Mouse (Mus musculus): ENCODE measurements around the gene Sptbn1. TPM values are rescaled to one million over a fixed set of nuclear protein-coding genes. Genes with fewer than 3 reads are reported as not detected.

Sptbn1 gene
- polyA plus RNA-seq, 1 experiment from 2014 or later = 69.7 TPM

GRCm38 (mm10) chr11:30222636-30223035 lies 45.3 kb downstream of the Sptbn1 start:
- Histone ChIP-seq H3K27ac (replicated peaks; ENCODE audit: low read depth, low read length) (no peak overlapping the region), H3K4me3 (ENCODE audit: low read depth, low read length) (no peak overlapping the region), H3K4me2 (ENCODE audit: low read depth, low read length) (no peak overlapping the region), H3K9ac (replicated peaks; ENCODE audit: low read length) (no peak overlapping the region), H3K9me3 (replicated peaks; ENCODE audit: control insufficient read depth, low read length) (no peaks in the 10 kb centered on the region), H3K27me3 (ENCODE audit: control insufficient read depth, insufficient read depth, low read length) (no peaks in the 10 kb centered on the region), H3K4me1 (ENCODE audit: control insufficient read depth, insufficient read depth, low read length) (no peaks in the 10 kb centered on the region), H3K36me3 (replicated peaks; ENCODE audit: control insufficient read depth, insufficient read depth, low read depth, low read length) (no peaks in the 10 kb centered on the region)
- WGBS = 38% methylated on average over 2 of the region's 2 CpGs
- DNase-seq (ENCODE audit: low spot score) (peak; percentile 39), ATAC-seq (replicated peaks; ENCODE audit: insufficient number of reproducible peaks, low FRiP score, low TSS enrichment, low read depth) (no peak)

GRCm38 (mm10) chr11:30221043-30221442 lies 46.9 kb downstream of the Sptbn1 start:
- H3K36me3 ChIP-seq (replicated peaks; ENCODE audit: control insufficient read depth, insufficient read depth, low read depth, low read length) = no peaks in the 10 kb centered on the region
- no peaks in the 10 kb centered on the region for H3K27me3 ChIP-seq (ENCODE audit: control insufficient read depth, insufficient read depth, low read length)
- no peak overlapping the region for H3K27ac ChIP-seq (replicated peaks; ENCODE audit: low read depth, low read length)
- no peak overlapping the region for H3K9ac ChIP-seq (replicated peaks; ENCODE audit: low read length)
- DNase-seq (ENCODE audit: low spot score) = no peak
- no peaks in the 10 kb centered on the region for H3K9me3 ChIP-seq (replicated peaks; ENCODE audit: control insufficient read depth, low read length)
- no peak overlapping the region for H3K4me3 ChIP-seq (ENCODE audit: low read depth, low read length)
- 92% methylated on average over 5 of the region's 5 CpGs for WGBS
- no peaks in the 10 kb centered on the region for H3K4me1 ChIP-seq (ENCODE audit: control insufficient read depth, insufficient read depth, low read length)
- ATAC-seq (replicated peaks; ENCODE audit: insufficient number of reproducible peaks, low FRiP score, low TSS enrichment, low read depth) = no peak
- no peak overlapping the region for H3K4me2 ChIP-seq (ENCODE audit: low read depth, low read length)

- H3K4me3 ChIP-seq (ENCODE audit: low read depth, low read length) = no peak overlapping the region
- 86% methylated on average over 1 of the region's 1 CpGs for WGBS
- no peaks in the 10 kb centered on the region for H3K9me3 ChIP-seq (replicated peaks; ENCODE audit: control insufficient read depth, low read length)
- no peak overlapping the region for H3K27ac ChIP-seq (replicated peaks; ENCODE audit: low read depth, low read length)
- no peak overlapping the region for H3K9ac ChIP-seq (replicated peaks; ENCODE audit: low read length)
- H3K4me2 ChIP-seq (ENCODE audit: low read depth, low read length) = no peak overlapping the region
- ATAC-seq (replicated peaks; ENCODE audit: insufficient number of reproducible peaks, low FRiP score, low TSS enrichment, low read depth) = no peak
- no peak for DNase-seq (ENCODE audit: low spot score)
- H3K4me1 ChIP-seq (ENCODE audit: control insufficient read depth, insufficient read depth, low read length) = no peaks in the 10 kb centered on the region
- H3K27me3 ChIP-seq (ENCODE audit: control insufficient read depth, insufficient read depth, low read length) = no peaks in the 10 kb centered on the region
- H3K36me3 ChIP-seq (replicated peaks; ENCODE audit: control insufficient read depth, insufficient read depth, low read depth, low read length) = no peaks in the 10 kb centered on the region
These were observed 49.6 kb downstream of the Sptbn1 start for GRCm38 (mm10) chr11:30218386-30218785.

GRCm38 (mm10) chr11:30217496-30217895 lies 50.5 kb downstream of the Sptbn1 start:
- Histone ChIP-seq H3K4me2 (ENCODE audit: low read depth, low read length) (no peak overlapping the region), H3K9ac (replicated peaks; ENCODE audit: low read length) (no peak overlapping the region), H3K4me1 (ENCODE audit: control insufficient read depth, insufficient read depth, low read length) (no peaks in the 10 kb centered on the region), H3K9me3 (replicated peaks; ENCODE audit: control insufficient read depth, low read length) (no peaks in the 10 kb centered on the region), H3K36me3 (replicated peaks; ENCODE audit: control insufficient read depth, insufficient read depth, low read depth, low read length) (no peaks in the 10 kb centered on the region), H3K27me3 (ENCODE audit: control insufficient read depth, insufficient read depth, low read length) (no peaks in the 10 kb centered on the region), H3K27ac (replicated peaks; ENCODE audit: low read depth, low read length) (no peak overlapping the region), H3K4me3 (ENCODE audit: low read depth, low read length) (no peak overlapping the region)
- ATAC-seq (replicated peaks; ENCODE audit: insufficient number of reproducible peaks, low FRiP score, low TSS enrichment, low read depth) = no peak
- no peak for DNase-seq (ENCODE audit: low spot score)
- 53% methylated on average over 1 of the region's 1 CpGs for WGBS

GRCm38 (mm10) chr11:30211663-30212416 lies 56.1 kb downstream of the Sptbn1 start:
- DNase-seq (ENCODE audit: low spot score) (no peak), ATAC-seq (replicated peaks; ENCODE audit: insufficient number of reproducible peaks, low FRiP score, low TSS enrichment, low read depth) (no peak)
- Histone ChIP-seq H3K9ac (replicated peaks; ENCODE audit: low read length) (no peak overlapping the region), H3K4me2 (ENCODE audit: low read depth, low read length) (no peak overlapping the region), H3K27ac (replicated peaks; ENCODE audit: low read depth, low read length) (no peak overlapping the region), H3K27me3 (ENCODE audit: control insufficient read depth, insufficient read depth, low read length) (no peaks in the 10 kb centered on the region), H3K9me3 (replicated peaks; ENCODE audit: control insufficient read depth, low read length) (no peaks in the 10 kb centered on the region), H3K36me3 (replicated peaks; ENCODE audit: control insufficient read depth, insufficient read depth, low read depth, low read length) (no peaks in the 10 kb centered on the region), H3K4me3 (ENCODE audit: low read depth, low read length) (no peak overlapping the region), H3K4me1 (ENCODE audit: control insufficient read depth, insufficient read depth, low read length) (no peaks in the 10 kb centered on the region)
- 34% methylated on average over 5 of the region's 5 CpGs for WGBS

- Histone ChIP-seq H3K9ac (replicated peaks; ENCODE audit: low read length) (no peak overlapping the region), H3K36me3 (replicated peaks; ENCODE audit: control insufficient read depth, insufficient read depth, low read depth, low read length) (no peaks in the 10 kb centered on the region), H3K9me3 (replicated peaks; ENCODE audit: control insufficient read depth, low read length) (no peaks in the 10 kb centered on the region), H3K4me1 (ENCODE audit: control insufficient read depth, insufficient read depth, low read length) (no peaks in the 10 kb centered on the region), H3K4me3 (ENCODE audit: low read depth, low read length) (no peak overlapping the region), H3K27me3 (ENCODE audit: control insufficient read depth, insufficient read depth, low read length) (no peaks in the 10 kb centered on the region), H3K27ac (replicated peaks; ENCODE audit: low read depth, low read length) (no peak overlapping the region), H3K4me2 (ENCODE audit: low read depth, low read length) (no peak overlapping the region)
- no peak for DNase-seq (ENCODE audit: low spot score)
- WGBS = 70% methylated on average over 3 of the region's 3 CpGs
- no peak for ATAC-seq (replicated peaks; ENCODE audit: insufficient number of reproducible peaks, low FRiP score, low TSS enrichment, low read depth)
These were observed 56.8 kb downstream of the Sptbn1 start for GRCm38 (mm10) chr11:30211141-30211540.

GRCm38 (mm10) chr11:30210100-30210811 lies 57.7 kb downstream of the Sptbn1 start:
- WGBS = 87% methylated on average over 6 of the region's 6 CpGs
- no peak for ATAC-seq (replicated peaks; ENCODE audit: insufficient number of reproducible peaks, low FRiP score, low TSS enrichment, low read depth)
- Histone ChIP-seq H3K4me2 (ENCODE audit: low read depth, low read length) (no peak overlapping the region), H3K9ac (replicated peaks; ENCODE audit: low read length) (no peak overlapping the region), H3K4me1 (ENCODE audit: control insufficient read depth, insufficient read depth, low read length) (no peaks in the 10 kb centered on the region), H3K27ac (replicated peaks; ENCODE audit: low read depth, low read length) (no peak overlapping the region), H3K4me3 (ENCODE audit: low read depth, low read length) (no peak overlapping the region), H3K27me3 (ENCODE audit: control insufficient read depth, insufficient read depth, low read length) (no peaks in the 10 kb centered on the region), H3K9me3 (replicated peaks; ENCODE audit: control insufficient read depth, low read length) (no peaks in the 10 kb centered on the region), H3K36me3 (replicated peaks; ENCODE audit: control insufficient read depth, insufficient read depth, low read depth, low read length) (no peaks in the 10 kb centered on the region)
- no peak for DNase-seq (ENCODE audit: low spot score)

- no peaks in the 10 kb centered on the region for H3K9me3 ChIP-seq (replicated peaks; ENCODE audit: control insufficient read depth, low read length)
- 75% methylated on average over 4 of the region's 4 CpGs for WGBS
- H3K27me3 ChIP-seq (ENCODE audit: control insufficient read depth, insufficient read depth, low read length) = no peaks in the 10 kb centered on the region
- no peak overlapping the region for H3K9ac ChIP-seq (replicated peaks; ENCODE audit: low read length)
- H3K4me1 ChIP-seq (ENCODE audit: control insufficient read depth, insufficient read depth, low read length) = no peaks in the 10 kb centered on the region
- no peak for DNase-seq (ENCODE audit: low spot score)
- H3K27ac ChIP-seq (replicated peaks; ENCODE audit: low read depth, low read length) = no peak overlapping the region
- no peak; the same call in 1 of the 2 replicates for ATAC-seq (replicated peaks; ENCODE audit: insufficient number of reproducible peaks, low FRiP score, low TSS enrichment, low read depth)
- H3K4me3 ChIP-seq (ENCODE audit: low read depth, low read length) = no peak overlapping the region
- H3K4me2 ChIP-seq (ENCODE audit: low read depth, low read length) = no peak overlapping the region
- no peaks in the 10 kb centered on the region for H3K36me3 ChIP-seq (replicated peaks; ENCODE audit: control insufficient read depth, insufficient read depth, low read depth, low read length)
These were observed 58.5 kb downstream of the Sptbn1 start for GRCm38 (mm10) chr11:30209495-30209894.
